Mouse (Mus musculus): ENCODE results near the gene Specc1l.

The Specc1l gene

DNA sequence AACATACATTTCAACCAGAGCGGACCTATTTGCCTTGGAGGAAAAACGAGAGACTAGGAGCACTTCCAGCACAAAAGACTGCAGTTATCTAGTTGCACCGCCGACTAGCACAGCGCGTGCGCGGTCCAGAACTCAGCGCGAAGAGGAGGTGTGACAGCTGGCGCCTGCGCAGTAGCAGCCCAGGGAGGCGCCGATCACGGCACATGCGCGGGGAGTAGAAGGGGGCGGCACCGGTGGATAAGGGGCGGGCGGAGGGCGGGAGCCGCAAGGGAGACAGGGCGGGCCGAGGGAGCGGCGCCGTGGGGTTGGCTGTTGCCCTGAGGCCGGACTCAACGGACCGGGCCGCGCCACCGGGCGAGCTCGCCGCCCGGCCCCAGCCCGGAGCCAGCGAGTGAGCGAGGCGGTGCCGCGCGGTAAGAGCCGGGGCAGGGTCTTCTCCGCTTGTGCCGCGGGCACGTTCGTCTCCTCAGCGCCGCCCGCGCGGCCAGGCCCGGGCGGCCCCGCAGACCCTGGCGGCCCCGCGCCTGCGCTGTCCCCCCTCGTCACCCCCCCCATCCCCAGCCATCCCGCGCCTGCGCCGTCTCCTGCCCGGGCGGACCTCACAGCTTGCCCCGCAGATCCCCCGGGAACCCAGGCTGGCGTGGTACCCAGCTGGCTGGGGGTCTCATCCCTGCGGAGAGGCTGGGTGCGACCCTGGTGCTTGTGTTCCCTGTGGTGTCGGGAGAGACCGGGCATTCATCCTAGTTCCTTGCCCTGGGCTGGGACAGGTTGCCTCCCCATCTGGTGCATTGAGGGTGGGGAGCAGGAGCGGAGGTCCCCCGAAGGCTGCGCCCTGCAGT is at the start of gene Specc1l:
Specc1l (plus strand) TSS at position 267 of the 839 bp plus-strand sequence.
- peak; percentile 97 to 98 for DNase-seq

GRCm38 (mm10) chr10:75165825-75166481 is 45.9 kb upstream of the Specc1l start:
- peak in 1 of 2 experiments; percentile 40 for DNase-seq

GRCm38 (mm10) chr10:75166601-75167000 is 45.3 kb upstream of the Specc1l start:
- DNase-seq, result no peak

DNA sequence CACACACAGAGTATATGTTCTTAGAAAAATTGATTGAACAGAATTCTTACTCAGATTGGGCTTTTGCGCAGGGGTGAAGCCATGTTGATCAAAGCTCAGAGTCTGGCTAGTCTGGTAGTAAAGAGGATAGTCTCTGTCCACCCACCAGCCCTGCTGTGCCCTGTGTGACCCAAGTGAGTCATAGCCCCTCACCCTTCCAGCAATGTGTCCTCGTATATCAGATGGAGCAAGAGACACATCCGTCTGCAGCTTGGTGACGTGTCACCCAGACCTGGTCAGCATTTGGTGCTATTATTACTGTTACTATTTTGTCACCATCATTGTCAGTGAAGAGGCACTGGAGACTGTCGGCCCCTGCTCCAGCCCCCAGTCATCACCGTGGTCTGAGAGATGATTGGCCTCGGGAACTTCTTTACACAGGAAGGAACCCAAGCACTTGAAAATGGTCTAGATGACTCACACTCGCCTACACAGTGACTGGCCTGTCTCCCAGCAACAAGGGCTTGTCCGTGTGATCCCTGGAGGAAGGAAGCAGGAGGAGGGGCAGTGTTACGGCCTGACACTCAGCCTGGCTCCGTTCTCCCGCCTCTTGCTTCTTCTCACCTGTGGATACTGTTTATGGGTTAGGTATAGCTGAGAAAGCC is 41.5 kb upstream of the Specc1l start:
- DNase-seq, result peak; percentile 60 to 62

GRCm38 (mm10) chr10:75173056-75173455 is 38.8 kb upstream of the Specc1l start:
- peak; percentile 37 to 44 for DNase-seq

DNA sequence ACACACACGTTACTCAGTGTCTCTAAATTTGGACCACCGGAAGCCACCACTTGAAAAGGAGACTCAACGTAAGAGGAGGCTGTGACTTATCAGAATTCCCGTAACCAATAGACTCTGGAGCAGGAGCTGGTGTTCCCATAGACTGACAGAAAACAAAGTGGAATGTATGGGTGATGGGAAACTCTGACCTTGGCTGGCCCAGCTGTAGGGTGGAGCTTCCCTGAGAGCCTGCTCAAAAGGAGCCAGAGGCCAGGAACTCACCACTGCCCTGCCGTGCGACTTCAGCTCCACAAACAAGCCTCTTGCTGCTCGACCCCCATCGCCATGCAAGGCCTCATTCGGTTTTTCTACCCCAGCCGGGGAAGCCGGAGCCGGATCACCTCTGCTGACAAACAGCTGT is 38.2 kb upstream of the Specc1l start:
- peak; percentile 34 to 63 for DNase-seq

DNA sequence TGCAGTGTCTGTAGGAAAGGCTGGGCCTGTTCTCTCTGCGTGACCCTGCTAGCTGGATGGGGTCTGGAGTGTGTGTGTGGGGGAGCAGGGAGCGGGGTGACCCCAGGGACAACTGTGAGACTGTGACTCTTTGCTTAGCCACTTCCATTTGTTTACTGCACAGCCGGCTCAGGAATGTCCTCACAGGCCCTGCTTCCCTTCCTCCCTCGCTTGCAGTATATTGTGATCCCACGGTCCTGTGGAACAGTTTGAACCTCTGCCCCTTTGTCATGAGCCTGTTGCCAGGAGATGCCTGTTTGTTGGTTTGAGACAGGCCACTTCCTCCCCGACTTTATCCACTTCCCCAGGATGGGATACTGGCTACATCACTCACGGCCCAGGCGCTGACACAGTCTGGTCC is 35.4 kb upstream of the Specc1l start:
- DNase-seq, result peak; percentile 59 to 77

GRCm38 (mm10) chr10:75178911-75179310 is 33.0 kb upstream of the Specc1l start:
- no peak for DNase-seq

GRCm38 (mm10) chr10:75182151-75182774 is 29.6 kb upstream of the Specc1l start:
- DNase-seq, result peak; percentile 80 to 85

DNA sequence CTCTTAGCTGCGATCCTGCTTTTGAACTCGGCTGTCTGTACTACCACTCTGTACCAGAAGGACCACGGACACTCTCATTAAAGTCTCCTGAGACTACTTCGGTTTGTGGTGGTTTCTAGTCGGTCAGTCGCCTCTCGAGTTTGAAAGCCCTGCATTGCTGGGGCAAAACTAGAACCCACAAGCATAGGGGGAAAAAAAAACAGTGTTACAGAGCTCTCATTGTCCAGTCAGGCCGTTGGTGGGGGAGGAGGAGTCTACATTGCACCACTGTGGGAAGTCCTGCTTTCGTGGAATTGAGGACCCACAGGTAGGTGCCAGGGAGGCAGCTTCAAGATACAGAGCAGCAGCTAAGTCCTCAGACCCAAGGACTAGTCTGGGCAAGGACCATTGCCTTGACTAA is 27.0 kb upstream of the Specc1l start:
- no peak for DNase-seq

DNA sequence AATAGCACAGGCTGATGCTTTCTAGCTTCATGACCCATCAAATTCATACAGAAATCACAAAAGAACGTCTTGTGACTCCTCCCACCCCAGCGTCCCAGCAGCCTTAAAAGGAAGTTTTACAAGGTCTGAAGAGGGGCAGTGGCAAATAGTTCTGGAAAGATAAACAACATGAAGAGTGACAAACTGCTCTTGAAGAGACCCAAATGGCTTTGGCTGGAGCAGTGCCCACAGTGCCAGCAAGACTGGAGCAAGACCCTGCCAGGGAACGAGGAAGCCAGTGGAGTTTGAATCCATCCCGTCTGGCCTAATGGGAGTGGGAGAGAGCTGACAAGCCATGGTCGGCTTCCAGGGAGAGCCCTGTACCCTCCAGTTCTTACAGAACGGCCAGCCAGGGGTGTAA is 25.3 kb upstream of the Specc1l start:
- peak; percentile 74 to 89 for DNase-seq

GRCm38 (mm10) chr10:75187366-75188056 is 24.4 kb upstream of the Specc1l start:
- peak; percentile 63 to 88 for DNase-seq

- no peak for DNase-seq
Measured at GRCm38 (mm10) chr10:75191647-75192046, 20.2 kb upstream of the Specc1l start.

DNA sequence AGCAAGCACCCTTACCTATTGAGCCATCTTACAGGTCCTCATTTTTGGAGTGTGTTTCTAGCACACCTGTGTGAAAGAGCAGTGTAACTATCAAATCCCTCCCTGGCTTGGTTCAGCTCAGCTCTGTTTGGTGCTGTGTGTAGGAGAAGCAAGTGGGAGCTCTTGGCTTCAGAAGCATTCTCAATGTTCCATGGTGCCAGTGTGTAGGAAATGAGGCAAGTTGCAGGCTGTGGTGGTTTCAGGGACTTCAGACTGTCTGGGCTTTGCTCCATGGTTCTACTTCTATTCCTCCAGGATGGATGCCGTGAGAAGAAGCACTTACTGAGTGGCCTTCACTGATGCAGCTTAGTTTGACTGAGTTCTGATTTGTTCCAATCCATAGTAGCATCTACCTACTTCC is 14.1 kb upstream of the Specc1l start:
- no peak for DNase-seq

DNA sequence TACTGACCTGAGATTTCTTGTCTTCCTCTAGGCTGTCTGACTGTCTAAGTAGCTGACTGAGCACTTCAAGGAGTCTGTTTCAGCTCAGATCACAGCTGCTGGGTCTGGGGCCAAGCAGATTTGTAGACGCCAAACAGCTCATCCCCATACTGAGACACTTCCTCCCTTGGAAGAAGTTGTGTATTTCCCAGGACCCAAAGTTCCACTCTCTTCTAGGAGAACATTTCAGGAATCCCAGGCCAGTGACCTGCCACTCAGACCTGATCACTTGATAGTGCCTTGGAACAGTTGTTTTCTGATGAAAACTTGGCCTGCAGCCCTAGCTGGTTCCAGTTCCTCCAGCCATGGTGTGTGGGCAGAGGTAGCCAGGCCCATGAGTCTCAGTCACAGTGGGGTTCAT is 11.1 kb upstream of the Specc1l start:
- DNase-seq, result peak; percentile 63 to 84

GRCm38 (mm10) chr10:75206192-75206591 is 5.7 kb upstream of the Specc1l start:
- no peak for DNase-seq

- DNase-seq, result no peak
Measured at GRCm38 (mm10) chr10:75210841-75211240, 1.0 kb upstream of the Specc1l start.

- peak in 1 of 2 experiments; percentile 20 for DNase-seq
Measured at GRCm38 (mm10) chr10:75212981-75213380, 1.1 kb downstream of the Specc1l start.

DNA sequence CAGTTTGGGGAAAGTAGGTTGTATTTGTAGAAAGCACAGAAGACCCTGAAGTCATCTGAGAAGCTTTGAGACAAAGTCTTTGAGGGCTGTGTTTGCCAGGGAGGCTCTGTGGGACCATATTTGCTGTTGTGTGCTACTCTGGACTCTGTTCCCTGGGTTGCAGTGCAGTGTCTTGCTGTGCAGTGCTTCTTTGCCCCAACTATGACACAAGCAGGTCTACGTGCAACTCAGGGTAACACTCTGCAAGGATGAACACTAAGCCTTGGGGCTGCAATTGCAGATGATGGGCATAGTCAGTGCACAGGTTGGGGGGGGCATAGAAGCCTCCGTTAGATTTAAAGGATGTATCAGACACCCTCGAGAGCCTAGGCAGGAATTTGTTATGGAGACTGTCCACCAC is 8.8 kb downstream of the Specc1l start:
- no peak for DNase-seq

DNA sequence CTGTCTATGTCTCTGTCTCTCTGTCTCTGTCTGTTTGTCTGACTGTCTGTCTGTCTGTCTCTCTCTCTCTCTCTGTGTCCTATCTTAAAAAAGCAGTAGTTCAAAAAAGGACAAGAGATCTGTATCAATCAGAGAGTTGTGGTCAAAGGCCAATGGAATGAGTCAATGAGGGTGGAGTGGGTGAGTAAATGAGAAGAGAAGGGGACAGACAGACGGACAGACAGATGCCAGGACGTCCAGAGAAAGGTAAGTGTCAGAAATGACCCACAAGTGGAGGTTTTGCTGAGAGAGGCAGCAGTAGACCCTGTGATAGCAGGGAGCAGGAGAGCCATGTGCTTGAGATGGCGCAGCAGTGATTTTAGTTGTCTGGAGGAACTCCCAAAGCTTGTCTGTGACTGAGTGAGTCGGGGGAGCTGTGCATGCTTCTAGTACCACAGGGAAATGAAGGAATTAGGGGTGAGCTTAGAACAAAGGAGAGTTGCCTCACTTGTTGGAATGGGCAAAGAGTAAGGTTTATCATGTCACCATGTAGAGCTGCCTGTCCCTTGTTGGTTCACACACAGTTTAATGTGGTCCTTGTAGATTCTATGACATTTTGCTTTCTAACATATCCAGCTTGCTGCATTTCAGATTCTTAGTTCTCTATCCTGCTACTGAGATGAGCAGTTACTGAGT is 10.2 kb downstream of the Specc1l start:
- no peak for DNase-seq

DNA sequence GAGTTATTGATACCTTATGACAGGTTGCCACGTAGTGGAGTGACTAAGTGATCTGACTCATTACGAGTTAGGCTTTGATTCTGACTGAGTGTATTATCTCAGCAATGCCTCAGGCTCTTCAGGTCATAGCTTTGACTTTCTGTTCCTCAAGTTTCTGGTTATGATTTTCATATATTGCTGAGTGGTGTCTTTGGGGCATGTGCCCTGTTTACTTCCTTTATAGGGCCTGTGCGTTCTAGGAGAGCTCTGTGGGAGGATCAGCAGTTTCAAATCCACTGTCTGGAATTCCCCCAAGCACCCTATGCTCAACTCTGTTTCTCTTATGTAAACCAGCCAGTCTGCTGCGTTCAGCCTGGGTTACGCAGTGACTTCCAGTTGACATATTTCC is 10.7 kb downstream of the Specc1l start:
- peak in 1 of 2 experiments; percentile 27 for DNase-seq

GRCm38 (mm10) chr10:75224154-75224553 is 12.3 kb downstream of the Specc1l start:
- DNase-seq, result no peak

All from lung, postnatal 4 days (tissue).